Mouse (Mus musculus) olfactory bulb, adult 2 months (tissue): ENCODE measurements at regions not wholly inside any gene's neighbourhood (a gene's known extent, or its start where the extent isn't known, plus 50 kb on each side); places are given as distances from the start of the nearest gene placed in this dataset.

Source experiments
- H3K27ac ChIP-seq: fragments of 200-500 bp; 2 replicates; pipeline ENCODE4 v1.5.1; 2012; ENCODE audit warnings: low read depth, low read length; ENCODE audit not compliant: insufficient read depth
- H3K4me1 ChIP-seq: fragments of 200-500 bp; 2 replicates; pipeline ENCODE4 v1.6.1; 2012; ENCODE audit warnings: low read length; ENCODE audit not compliant: control insufficient read depth, insufficient read depth
- H3K4me3 ChIP-seq: fragments of 200-500 bp; 2 replicates; pipeline ENCODE4 v1.5.1; 2012; ENCODE audit warnings: mild to moderate bottlenecking, low read depth, low read length, moderate library complexity; ENCODE audit not compliant: insufficient read depth
- CTCF ChIP-seq: fragments of 200-500 bp; IDR thresholded peaks from 2 replicates; pipeline ENCODE4 v1.5.1; 2012; ENCODE audit warnings: low read depth, mild to moderate bottlenecking, low read length, moderate library complexity; ENCODE audit not compliant: insufficient read depth
- POLR2A ChIP-seq: fragments of 200-500 bp; IDR thresholded peaks from 2 replicates; pipeline ENCODE4 v1.6.1; 2012; ENCODE audit warnings: mild to moderate bottlenecking, low read depth, low read length, moderate library complexity; ENCODE audit not compliant: insufficient read depth
- WGBS: fragments of 180-500 bp; shearing (Covaris S2); methylation state at CpG from one replicate; pipeline ENCODE4 v1.1.7; 2018; 5-methylcytosine and 5-hydroxymethylcytosine counted together

- peak overlapping the region; percentile 66; the same call in 1 of the 2 replicates for H3K27ac ChIP-seq
- no peak for TF ChIP-seq CTCF
- TF ChIP-seq POLR2A, result no peak
- WGBS, result 24% methylated on average over 5 of the region's 5 CpGs
Measured at GRCm38 (mm10) chr15:18189622-18190308, 629.0 kb upstream of the Cdh10 start.

GRCm38 (mm10) chr15:18190490-18190889, 628.3 kb upstream of the Cdh10 start:
- H3K4me3 ChIP-seq, result no peak overlapping the region
- no peak overlapping the region for H3K27ac ChIP-seq
- WGBS, result 49% methylated on average over 1 of the region's 1 CpGs
- TF ChIP-seq POLR2A, result no peak
- no peak for TF ChIP-seq CTCF
- H3K4me1 ChIP-seq, result no peaks in the 10 kb centered on the region

More at GRCm38 (mm10) chr15:18189622-18190308, 629.0 kb upstream of the Cdh10 start:
- Histone ChIP-seq H3K4me1 (no peaks in the 10 kb centered on the region), H3K4me3 (no peak overlapping the region)

GRCm38 (mm10) chr15:18211102-18211501, 607.6 kb upstream of the Cdh10 start:
- 84% methylated on average over 2 of the region's 2 CpGs for WGBS
- no peak overlapping the region for H3K4me3 ChIP-seq
- no peaks in the 10 kb centered on the region for H3K4me1 ChIP-seq
- H3K27ac ChIP-seq, result no peak overlapping the region
- no peak for TF ChIP-seq CTCF
- no peak for TF ChIP-seq POLR2A

GRCm38 (mm10) chr15:18219913-18220312, 598.8 kb upstream of the Cdh10 start:
- TF ChIP-seq POLR2A, result no peak
- no peak for TF ChIP-seq CTCF
- Histone ChIP-seq H3K27ac (no peak overlapping the region), H3K4me1 (no peaks in the 10 kb centered on the region), H3K4me3 (no peak overlapping the region)
